Mouse (Mus musculus) G1E (cell line): ENCODE results near the gene Slc25a51. TPM values are rescaled to one million over a fixed set of nuclear protein-coding genes. Genes with fewer than 3 reads are reported as not detected.

ENCODE experiments used
- ATAC-seq: 2 replicates; pipeline ENCODE4 v1.8.0; 2016; ENCODE audit warnings: mild to moderate bottlenecking; ENCODE audit not compliant: insufficient number of reproducible peaks, poor library complexity, low FRiP score, severe bottlenecking; ENCODE audit errors: extremely low read depth
- DNase-seq: peaks from one replicate; pipeline ENCODE4 v3.0.0; 2012; ENCODE audit warnings: low spot score
- H3K27me3 ChIP-seq: 2 replicates; pipeline ENCODE4 v1.6.1; 2012; ENCODE audit warnings: mild to moderate bottlenecking, low read length, inconsistent platforms; ENCODE audit not compliant: insufficient read depth
- H3K36me3 ChIP-seq: replicated peaks from 2 replicates; pipeline ENCODE3; 2012; ENCODE audit warnings: mild to moderate bottlenecking, inconsistent platforms
- H3K4me1 ChIP-seq: 2 replicates; pipeline ENCODE4 v1.6.1; 2012; ENCODE audit warnings: low read depth, low read length, inconsistent platforms, mixed read lengths; ENCODE audit not compliant: insufficient read depth
- H3K4me3 ChIP-seq: 2 replicates; pipeline ENCODE4 v1.5.1; 2012; ENCODE audit warnings: low read depth, mild to moderate bottlenecking, inconsistent platforms, low read length, moderate library complexity, mixed read lengths
- H3K9me3 ChIP-seq: replicated peaks from 2 replicates; pipeline ENCODE4 v1.6.1; 2012; ENCODE audit warnings: inconsistent platforms
- CTCF ChIP-seq: IDR thresholded peaks from 2 replicates; pipeline ENCODE4 v1.5.1; 2012; ENCODE audit warnings: low read depth, low read length, inconsistent platforms, mixed read lengths
- GATA1 ChIP-seq: IDR thresholded peaks from 2 replicates; pipeline ENCODE4 v1.6.1; 2012; ENCODE audit warnings: borderline replicate concordance, low read length, inconsistent platforms, mixed read lengths
- GATA2 ChIP-seq: IDR thresholded peaks from 2 replicates; pipeline ENCODE4 v1.6.1; 2012; ENCODE audit warnings: low read depth, low read length, inconsistent platforms, borderline replicate concordance
- POLR2AphosphoS5 ChIP-seq: IDR thresholded peaks from 2 replicates; pipeline ENCODE4 v1.6.1; 2012; ENCODE audit warnings: low read depth, low read length, inconsistent platforms; ENCODE audit not compliant: insufficient replicate concordance
- TAL1 ChIP-seq: conservative IDR thresholded peaks from 2 replicates; pipeline ENCODE4 v1.6.1; 2012; ENCODE audit warnings: low read depth, low read length, inconsistent platforms, mixed read lengths
- polyA plus RNA-seq: library from polyadenylated mRNA; stranded (reverse); fragments of >175 nt; gene quantifications from 2 replicates; pipeline ENCODE4 v1.2.3, GENCODE M21; 2012
- total RNA-seq, 2 experiments: library from RNA; stranded (forward) in 1 of 2; stranded (reverse) in 1 of 2; fragments of 200-1000 nt in 1 of 2; fragments of >200 nt in 1 of 2; fragmentation: Nextera tagmentation in 1 of 2; gene quantifications; 2 replicates each; pipeline ENCODE4 v1.2.3; 2014 to 2017

Slc25a51 gene
- total and polyA plus RNA-seq, 3 experiments: 33.5 to 84.0 (median 46.4) TPM

DNA sequence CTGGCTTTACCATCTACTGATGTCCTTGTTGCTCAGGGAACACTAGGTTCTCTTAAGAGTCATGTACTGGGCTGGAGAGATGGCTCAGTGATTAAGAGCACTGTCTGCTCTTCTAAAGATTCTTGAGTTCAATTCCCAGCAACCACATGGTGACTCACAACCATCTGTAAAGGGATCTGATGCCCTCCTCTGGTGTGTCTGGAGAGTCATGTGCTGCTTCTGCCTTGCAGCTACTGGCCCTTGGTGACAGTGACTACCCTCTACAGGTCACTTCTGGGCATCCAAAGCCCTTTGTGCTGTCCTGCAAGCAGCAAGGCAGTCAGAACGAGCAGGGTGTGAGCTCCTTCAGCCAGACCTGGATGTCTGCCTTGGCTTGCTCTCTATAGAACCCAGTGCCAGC lies 33.2 kb upstream of the Slc25a51 start:
- no peaks in the 10 kb centered on the region for H3K4me1 ChIP-seq
- H3K4me3 ChIP-seq: no peak overlapping the region
- no peaks in the 10 kb centered on the region for H3K36me3 ChIP-seq
- ATAC-seq: no peak
- peaks cover 40% of the 10 kb centered on the region for H3K27me3 ChIP-seq
- no peaks in the 10 kb centered on the region for H3K9me3 ChIP-seq
- TF ChIP-seq GATA2: no peak
- no peak for TF ChIP-seq TAL1
- no peak for TF ChIP-seq CTCF
- no peak for TF ChIP-seq POLR2AphosphoS5
- no peak for TF ChIP-seq GATA1
- DNase-seq: no peak

DNA sequence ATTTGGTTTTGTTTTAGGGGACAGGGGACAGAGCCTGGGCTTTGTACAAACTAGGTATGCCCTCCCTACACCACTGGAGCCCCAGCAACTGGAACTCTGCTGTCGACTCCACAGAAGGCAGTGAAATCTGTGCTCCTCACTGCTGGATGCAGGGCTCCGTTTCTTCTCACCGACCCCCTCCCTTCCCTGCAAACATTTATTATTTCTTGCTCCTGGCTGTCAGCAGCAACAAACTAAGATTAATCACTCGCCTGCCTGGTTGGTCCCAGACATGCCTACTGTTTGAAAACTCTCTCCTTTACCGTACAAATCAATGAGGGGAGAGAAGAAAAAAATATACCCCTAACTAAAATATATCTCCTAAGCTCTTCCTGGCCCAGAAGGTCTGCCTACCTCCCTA lies 30.7 kb upstream of the Slc25a51 start:
- H3K4me1 ChIP-seq: no peaks in the 10 kb centered on the region
- TF ChIP-seq GATA2 (no peak), GATA1 (no peak), TAL1 (no peak), CTCF (no peak), POLR2AphosphoS5 (no peak)

DNA sequence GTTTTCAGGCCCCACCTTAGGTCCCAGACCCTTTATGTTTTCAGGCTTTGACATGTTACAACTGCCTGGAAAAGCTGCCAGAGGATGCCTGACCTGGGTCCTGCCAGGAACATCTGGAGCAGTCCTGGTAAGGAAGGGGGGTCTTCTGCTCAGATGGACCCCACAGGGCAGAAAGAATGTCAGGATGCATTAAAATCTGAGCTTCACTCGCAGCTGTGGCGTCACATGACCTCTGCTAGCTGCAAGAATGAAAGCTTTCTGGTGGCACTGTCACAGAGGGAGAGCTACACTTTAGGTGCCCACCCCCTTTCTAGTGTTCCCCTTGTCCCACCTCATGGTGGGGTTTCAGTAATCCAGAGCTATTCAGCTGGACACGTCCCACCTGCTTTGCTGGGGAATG lies 28.4 kb upstream of the Slc25a51 start:
- TF ChIP-seq GATA2 (no peak), POLR2AphosphoS5 (no peak), CTCF (no peak), TAL1 (no peak), GATA1 (no peak)
- Histone ChIP-seq H3K4me3 (no peak overlapping the region), H3K27me3 (peaks cover 16% of the 10 kb centered on the region), H3K36me3 (no peaks in the 10 kb centered on the region), H3K4me1 (no peaks in the 10 kb centered on the region), H3K9me3 (no peaks in the 10 kb centered on the region)
- ATAC-seq (no peak), DNase-seq (no peak)

More for the DNA sequence above, 30.7 kb upstream of the Slc25a51 start:
- no peak for ATAC-seq
- Histone ChIP-seq H3K36me3 (no peaks in the 10 kb centered on the region), H3K4me3 (no peak overlapping the region), H3K27me3 (peaks cover 24% of the 10 kb centered on the region), H3K9me3 (no peaks in the 10 kb centered on the region)
- no peak for DNase-seq

DNA sequence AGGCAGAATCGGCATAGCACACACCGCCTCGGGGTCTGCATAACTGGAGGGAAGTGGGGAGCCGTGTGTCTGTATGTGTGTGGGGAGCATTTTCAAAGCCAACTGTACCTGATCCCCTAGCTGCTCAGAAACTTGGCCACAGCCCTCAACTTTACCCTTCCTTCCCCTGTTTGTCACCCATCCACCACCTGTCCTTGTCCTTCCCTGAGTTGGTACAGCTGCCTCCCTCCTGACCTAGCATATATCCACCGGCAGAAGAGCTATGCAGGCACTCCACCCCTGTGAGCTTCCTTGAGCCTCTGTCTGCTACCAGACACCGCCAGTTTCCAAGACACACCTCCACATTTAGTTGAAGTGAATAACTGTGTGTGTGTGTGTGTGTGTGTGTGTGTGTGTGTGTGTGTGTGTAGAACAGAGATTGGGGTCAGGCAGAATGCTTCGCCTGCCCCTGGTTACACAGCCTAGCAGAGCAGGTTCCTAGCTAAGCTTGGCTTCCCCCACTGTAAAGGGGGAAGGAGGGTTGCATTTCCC lies 27.9 kb upstream of the Slc25a51 start:
- no peak for ATAC-seq

DNA sequence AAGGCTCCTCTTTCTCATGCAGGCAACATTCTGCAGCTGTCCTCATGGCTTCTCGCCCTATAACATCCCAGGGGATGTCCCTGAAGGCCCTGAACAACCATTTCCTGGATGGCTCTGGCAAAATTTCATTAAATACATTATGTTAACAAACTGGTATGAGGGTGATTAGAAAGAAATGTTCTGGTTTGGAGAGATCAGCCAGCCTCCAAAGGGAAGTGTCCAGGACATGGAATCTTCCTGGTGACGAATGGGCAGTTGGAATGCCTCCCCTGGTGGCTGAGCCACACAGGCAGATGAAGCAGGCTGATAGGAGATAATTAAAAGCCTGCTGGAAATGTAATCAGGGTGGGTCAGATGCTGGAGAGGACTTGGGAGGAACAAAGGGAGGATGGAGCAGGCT lies 27.3 kb upstream of the Slc25a51 start:
- Histone ChIP-seq H3K9me3 (no peaks in the 10 kb centered on the region), H3K27me3 (peaks cover 16% of the 10 kb centered on the region), H3K4me1 (no peaks in the 10 kb centered on the region), H3K4me3 (no peak overlapping the region), H3K36me3 (no peaks in the 10 kb centered on the region)
- ATAC-seq: no peak
- no peak for DNase-seq
- TF ChIP-seq TAL1 (no peak), CTCF (no peak), POLR2AphosphoS5 (no peak), GATA2 (no peak), GATA1 (no peak)

More for the DNA sequence above, 27.9 kb upstream of the Slc25a51 start:
- no peaks in the 10 kb centered on the region for H3K4me1 ChIP-seq
- H3K4me3 ChIP-seq: no peak overlapping the region
- TF ChIP-seq GATA1: no peak
- no peak for TF ChIP-seq CTCF
- TF ChIP-seq POLR2AphosphoS5: no peak
- TF ChIP-seq GATA2: no peak
- no peak for TF ChIP-seq TAL1
- no peak for DNase-seq
- H3K9me3 ChIP-seq: no peaks in the 10 kb centered on the region
- H3K27me3 ChIP-seq: peaks cover 16% of the 10 kb centered on the region
- H3K36me3 ChIP-seq: no peaks in the 10 kb centered on the region

DNA sequence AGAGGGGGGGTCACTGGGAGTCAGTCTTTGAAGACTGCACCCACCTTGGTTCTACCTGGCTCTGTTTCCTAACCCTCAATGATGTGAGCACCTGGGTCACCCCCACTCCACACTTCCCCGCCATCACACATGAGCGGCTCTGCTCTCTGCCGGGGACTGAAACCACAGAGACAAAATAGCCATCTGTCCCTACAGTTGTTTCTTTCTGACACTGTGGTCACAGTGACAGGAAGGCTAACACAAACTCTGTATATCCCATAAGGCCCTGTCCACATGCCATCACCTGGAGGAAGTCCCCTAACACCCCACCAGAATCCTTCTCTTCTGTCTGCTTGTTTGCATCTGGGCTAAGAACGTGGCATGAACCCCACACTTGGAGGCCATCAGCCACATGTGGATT lies 26.1 kb upstream of the Slc25a51 start:
- no peak for ATAC-seq
- Histone ChIP-seq H3K9me3 (no peaks in the 10 kb centered on the region), H3K27me3 (peaks cover 17% of the 10 kb centered on the region), H3K4me1 (no peaks in the 10 kb centered on the region), H3K36me3 (no peaks in the 10 kb centered on the region), H3K4me3 (no peak overlapping the region)
- TF ChIP-seq TAL1: no peak
- no peak for TF ChIP-seq POLR2AphosphoS5
- no peak for TF ChIP-seq CTCF
- TF ChIP-seq GATA1: no peak
- no peak for TF ChIP-seq GATA2
- no peak for DNase-seq

DNA sequence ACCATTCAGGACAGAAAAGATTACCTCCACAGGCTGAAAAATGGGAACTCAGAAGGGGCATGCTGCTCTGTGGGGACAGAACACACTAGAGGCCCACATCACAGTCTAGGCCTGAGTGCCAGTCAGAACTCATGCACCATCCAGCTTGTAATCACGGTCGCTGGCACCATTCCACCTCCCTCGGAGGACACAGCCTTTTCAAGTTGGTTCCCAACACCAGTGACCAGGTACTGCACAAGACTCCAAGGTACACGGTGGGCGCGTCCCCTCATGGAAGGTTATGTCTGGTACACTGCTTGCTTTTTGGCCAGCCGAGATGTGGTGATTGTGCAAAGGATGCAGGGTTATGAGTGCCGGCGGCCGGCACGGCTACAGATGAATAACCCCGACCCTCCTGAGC lies 25.5 kb upstream of the Slc25a51 start:
- no peaks in the 10 kb centered on the region for H3K36me3 ChIP-seq
- ATAC-seq (no peak), DNase-seq (no peak)
- H3K4me3 ChIP-seq: no peak overlapping the region
- H3K9me3 ChIP-seq: no peaks in the 10 kb centered on the region
- no peaks in the 10 kb centered on the region for H3K4me1 ChIP-seq
- TF ChIP-seq POLR2AphosphoS5 (no peak), GATA1 (no peak), TAL1 (no peak), GATA2 (no peak), CTCF (no peak)
- H3K27me3 ChIP-seq: peaks cover 22% of the 10 kb centered on the region
